Mouse (Mus musculus) CH12.LX (cell line): Measurements from ENCODE around the gene Olfr631. TPM values are rescaled to one million over a fixed set of nuclear protein-coding genes. Genes with fewer than 3 reads are reported as not detected.

ENCODE experiments used
- DNase-seq: peaks from one replicate; pipeline ENCODE4 v3.0.0-alpha.2; 2013; ENCODE audit errors: extremely low read depth
- H3K27ac ChIP-seq: 2 replicates; pipeline ENCODE4 v1.5.1; 2012; ENCODE audit warnings: low read depth, mild to moderate bottlenecking, control low read depth, moderate library complexity; ENCODE audit not compliant: insufficient read depth
- H3K27me3 ChIP-seq: replicated peaks from 2 replicates; pipeline ENCODE3; 2012; ENCODE audit warnings: inconsistent platforms
- H3K36me3 ChIP-seq, 2 experiments: replicated peaks in 1 of 2; 2 replicates each; pipeline versions ENCODE3 to v1.6.1; 2012; ENCODE audit warnings: inconsistent platforms in 1 of 2, low read length in 1 of 2, mild to moderate bottlenecking in 1 of 2, mixed read lengths in 1 of 2, moderate library complexity in 1 of 2; ENCODE audit not compliant: control insufficient read depth in 1 of 2, insufficient read depth in 1 of 2
- H3K4me1 ChIP-seq, 2 experiments: 2 replicates each; pipeline ENCODE4 v1.6.1; 2012; ENCODE audit warnings: inconsistent platforms in 1 of 2, moderate library complexity in 1 of 2; ENCODE audit not compliant: insufficient read depth in 2 of 2, control insufficient read depth in 1 of 2
- H3K4me2 ChIP-seq: 2 replicates; pipeline ENCODE4 v1.6.1; 2012; ENCODE audit warnings: low read depth, mild to moderate bottlenecking, control low read depth; ENCODE audit not compliant: poor library complexity, insufficient read depth, severe bottlenecking
- H3K4me3 ChIP-seq, 3 experiments: fragments of 150-350 bp in 1 of 3; sonication (generic) in 1 of 3; replicated peaks in 1 of 3; 2 replicates each; pipeline versions ENCODE3 to v1.5.1; 2011 to 2012; ENCODE audit warnings: low read depth in 2 of 3, low read length in 2 of 3, mild to moderate bottlenecking in 2 of 3, moderate library complexity in 2 of 3, control low read depth in 1 of 3, improper control_type of control experiment in 1 of 3, inconsistent platforms in 1 of 3, mixed read lengths in 1 of 3; ENCODE audit not compliant: poor library complexity in 1 of 3
- H3K79me2 ChIP-seq: replicated peaks from 2 replicates; pipeline ENCODE4 v1.6.1; 2012; ENCODE audit warnings: mild to moderate bottlenecking, moderate library complexity; ENCODE audit not compliant: control insufficient read depth, poor library complexity, insufficient read depth, severe bottlenecking; ENCODE audit errors: extremely low read depth
- H3K9ac ChIP-seq: 2 replicates; pipeline ENCODE4 v1.6.1; 2012; ENCODE audit warnings: low read depth, mild to moderate bottlenecking, control low read depth, moderate library complexity; ENCODE audit not compliant: insufficient read depth
- H3K9me3 ChIP-seq: replicated peaks from 2 replicates; pipeline ENCODE3; 2012; ENCODE audit warnings: low read length, inconsistent platforms, mixed read lengths
- BHLHE40 ChIP-seq: IDR thresholded peaks from 2 replicates; pipeline ENCODE4 v1.6.1; 2011; ENCODE audit warnings: mild to moderate bottlenecking, low read depth, low read length, improper control_type of control experiment
- CHD1 ChIP-seq: IDR thresholded peaks from 2 replicates; pipeline ENCODE4 v1.6.1; 2012; ENCODE audit warnings: low read depth, low read length, improper control_type of control experiment, inconsistent platforms
- CTCF ChIP-seq, 2 experiments: IDR thresholded peaks in 1 of 2; conservative IDR thresholded peaks in 1 of 2; 2 replicates each; pipeline ENCODE4 v1.5.1; 2011 to 2012; ENCODE audit warnings: low read depth in 2 of 2, low read length in 2 of 2, improper control_type of control experiment in 1 of 2, inconsistent platforms in 1 of 2, mild to moderate bottlenecking in 1 of 2, moderate library complexity in 1 of 2
- E2F4 ChIP-seq: IDR thresholded peaks from 2 replicates; pipeline ENCODE4 v1.6.1; 2011; ENCODE audit warnings: low read depth, low read length, improper control_type of control experiment; ENCODE audit not compliant: insufficient replicate concordance
- ELF1 ChIP-seq: IDR thresholded peaks from 2 replicates; pipeline ENCODE4 v1.6.1; 2014; ENCODE audit warnings: low read depth, mild to moderate bottlenecking, inconsistent platforms, low read length, improper control_type of control experiment
- EP300 ChIP-seq: IDR thresholded peaks from 2 replicates; pipeline ENCODE4 v1.6.1; 2011; ENCODE audit warnings: low read length, improper control_type of control experiment
- ETS1 ChIP-seq: conservative IDR thresholded peaks from 2 replicates; pipeline ENCODE4 v1.6.1; 2012; ENCODE audit warnings: low read depth, mild to moderate bottlenecking, inconsistent platforms, low read length, improper control_type of control experiment, moderate library complexity
- GABPA ChIP-seq: IDR thresholded peaks from 2 replicates; pipeline ENCODE4 v1.6.1; 2012; ENCODE audit warnings: low read depth, low read length, improper control_type of control experiment, inconsistent platforms; ENCODE audit not compliant: insufficient replicate concordance
- IRF4 ChIP-seq: IDR thresholded peaks from 2 replicates; pipeline ENCODE4 v1.6.1; 2014; ENCODE audit warnings: low read depth, mild to moderate bottlenecking, inconsistent platforms, low read length, improper control_type of control experiment
- JUND ChIP-seq: conservative IDR thresholded peaks from 2 replicates; pipeline ENCODE4 v1.6.1; 2011; ENCODE audit warnings: low read depth, low read length, improper control_type of control experiment
- KAT2A ChIP-seq: IDR thresholded peaks from 2 replicates; pipeline ENCODE4 v1.6.1; 2012; ENCODE audit warnings: low read length, improper control_type of control experiment, inconsistent platforms; ENCODE audit not compliant: insufficient replicate concordance
- MEF2A ChIP-seq: IDR thresholded peaks from 2 replicates; pipeline ENCODE4 v1.6.1; 2014; ENCODE audit warnings: low read depth, mild to moderate bottlenecking, inconsistent platforms, low read length, improper control_type of control experiment, borderline replicate concordance
- POLR2AphosphoS2 ChIP-seq: IDR thresholded peaks from 2 replicates; pipeline ENCODE4 v1.6.1; 2011; ENCODE audit warnings: low read depth, low read length, improper control_type of control experiment
- RAD21 ChIP-seq: IDR thresholded peaks from 2 replicates; pipeline ENCODE4 v1.6.1; 2011; ENCODE audit warnings: low read depth, mild to moderate bottlenecking, low read length, improper control_type of control experiment, moderate library complexity
- RCOR1 ChIP-seq: conservative IDR thresholded peaks from 2 replicates; pipeline ENCODE4 v1.6.1; 2012; ENCODE audit warnings: low read depth, mild to moderate bottlenecking, inconsistent platforms, low read length, improper control_type of control experiment
- SMC3 ChIP-seq: IDR thresholded peaks from 2 replicates; pipeline ENCODE4 v1.6.1; 2011; ENCODE audit warnings: low read depth, low read length, improper control_type of control experiment
- UBTF ChIP-seq: IDR thresholded peaks from 2 replicates; pipeline ENCODE4 v1.6.1; 2012; ENCODE audit warnings: low read depth, mild to moderate bottlenecking, inconsistent platforms, low read length, improper control_type of control experiment, moderate library complexity
- USF1 ChIP-seq: IDR thresholded peaks from 2 replicates; pipeline ENCODE4 v1.6.1; 2014; ENCODE audit warnings: low read depth, mild to moderate bottlenecking, inconsistent platforms, low read length, improper control_type of control experiment
- USF2 ChIP-seq: conservative IDR thresholded peaks from 2 replicates; pipeline ENCODE4 v1.6.1; 2011; ENCODE audit warnings: low read depth, low read length, improper control_type of control experiment
- ZMIZ1 ChIP-seq: IDR thresholded peaks from 2 replicates; pipeline ENCODE4 v1.6.1; 2012; ENCODE audit warnings: low read depth, mild to moderate bottlenecking, inconsistent platforms, low read length, improper control_type of control experiment
- ZNF384 ChIP-seq: IDR thresholded peaks from 2 replicates; pipeline ENCODE4 v1.6.1; 2012; ENCODE audit warnings: low read depth, low read length, improper control_type of control experiment, inconsistent platforms
- dilution Hi-C: fragments of 300-500 bp; cut with MboI; formaldehyde crosslinking; loops from 2 replicates; pipeline ENCODE4 v1.14.3; 2020; ENCODE audit warnings: low sequenced_read_pairs; ENCODE audit not compliant: extremely low pct_unique_long_range_greater_than_20kb, extremely low pct_ligation_motif_present
- in situ Hi-C: fragments of 300-500 bp; cut with MboI; formaldehyde crosslinking; loops from 3 replicates; pipeline ENCODE4 v1.14.3; 2019; ENCODE audit warnings: low sequenced_read_pairs, low pct_ligation_motif_present, low pct_unique_long_range_greater_than_20kb, mixed read lengths
- polyA plus RNA-seq: library from polyadenylated mRNA; unstranded; fragments of >175 nt; gene quantifications from 2 replicates; pipeline ENCODE4 v1.2.1, GENCODE M21; 2012; ENCODE audit warnings: low read depth; ENCODE audit not compliant: insufficient read length
- total RNA-seq, 2 experiments: library from RNA; depleted of rRNA; stranded (reverse); fragments of 300-350 nt in 1 of 2; fragments of >200 nt in 1 of 2; gene quantifications; 2 replicates each; pipeline ENCODE4 v1.2.3; 2012 to 2014

The Olfr631 gene
- total and polyA plus RNA-seq, 3 experiments: not detected

- no peak within 1 kb of the TSS for H3K4me2 ChIP-seq
- DNase-seq: no peak
- H3K4me1 ChIP-seq: no peaks in the 10 kb centered on the region
- no peaks in the 10 kb centered on the region for H3K27me3 ChIP-seq
- in situ Hi-C loops: no loop called here
- TF ChIP-seq RCOR1 (no peak), UBTF (no peak), ZMIZ1 (no peak), CHD1 (no peak), ZNF384 (no peak), BHLHE40 (no peak), EP300 (no peak), GABPA (no peak), ELF1 (no peak), USF1 (no peak), RAD21 (no peak), E2F4 (no peak)
- no peak within 1 kb of the TSS for H3K4me3 ChIP-seq
- dilution Hi-C loops: no loop called here
- H3K9ac ChIP-seq: no peak within 1 kb of the TSS
- no peaks in the 10 kb centered on the region for H3K79me2 ChIP-seq
- H3K27ac ChIP-seq: no peak within 1 kb of the TSS
- no peaks in the 10 kb centered on the region for H3K36me3 ChIP-seq
- no peaks in the 10 kb centered on the region for H3K9me3 ChIP-seq
These were observed 5.6 kb downstream of the Olfr631 start, which contains the start of gene Olfr632 for GRCm38 (mm10) chr7:103934264-103934663. TSS of gene Olfr632 (plus strand) at chr7:103934347.

DNA sequence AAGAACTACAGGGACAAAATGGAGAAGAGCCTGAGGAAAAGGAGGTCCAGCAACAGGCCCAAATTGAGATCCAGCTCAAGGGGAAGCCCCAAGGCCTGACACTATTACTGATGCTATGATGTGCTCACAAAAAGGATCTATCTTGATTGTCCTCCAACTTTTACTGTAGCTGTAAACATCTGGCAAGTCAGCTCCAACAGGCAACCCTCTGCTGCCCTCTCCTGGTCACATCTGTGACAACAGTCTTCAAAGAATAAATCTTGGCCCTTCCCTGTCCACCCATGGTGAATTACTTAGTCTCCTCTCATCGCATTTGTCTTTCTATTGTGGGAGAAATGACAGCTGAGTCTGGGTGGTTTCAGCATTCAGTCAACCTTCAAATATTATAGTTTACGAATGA lies 14.1 kb downstream of the Olfr631 start:
- no peaks in the 10 kb centered on the region for H3K9me3 ChIP-seq
- peak; percentile 73 for DNase-seq
- H3K36me3 ChIP-seq: no peaks in the 10 kb centered on the region
- no peaks in the 10 kb centered on the region for H3K27me3 ChIP-seq
- no peaks in the 10 kb centered on the region for H3K4me1 ChIP-seq
- in situ Hi-C loops (no loop called here), dilution Hi-C loops (no loop called here)
- no peaks in the 10 kb centered on the region for H3K79me2 ChIP-seq
- H3K27ac ChIP-seq: no peak overlapping the region
- TF ChIP-seq KAT2A (no peak), UBTF (no peak), USF2 (no peak), CTCF (conservative IDR thresholded peaks at IDR 0.05 in 1 of 2, IDR thresholded peaks at IDR 0.05 in 1 of 2; ENCODE audit: low read depth in 2 of 2, low read length in 2 of 2) (peak; percentile 77 to 80), POLR2AphosphoS2 (no peak), ETS1 (no peak), MEF2A (no peak), ZMIZ1 (no peak), RAD21 (peak; percentile 68), IRF4 (no peak), GABPA (no peak), JUND (no peak), SMC3 (peak; percentile 65)
- TF ChIP-seq, all 38 proteins: peak for 3
- no peak overlapping the region for H3K4me2 ChIP-seq
- no peak overlapping the region for H3K9ac ChIP-seq
- H3K4me3 ChIP-seq: no peak overlapping the region
